Mouse (Mus musculus): ENCODE data around the gene Aph1a.
"Not testable (repeated sequence)": the region's sequence is repeated elsewhere in the genome, so short reads cannot be mapped to it uniquely, and the experiment has no call there.

Gene Aph1a

GRCm38 (mm10) chr3:95887596-95887995, 6.2 kb upstream of the Aph1a start:
- DNase-seq (ENCODE audit: low spot score in 2 of 2): no peak

DNA sequence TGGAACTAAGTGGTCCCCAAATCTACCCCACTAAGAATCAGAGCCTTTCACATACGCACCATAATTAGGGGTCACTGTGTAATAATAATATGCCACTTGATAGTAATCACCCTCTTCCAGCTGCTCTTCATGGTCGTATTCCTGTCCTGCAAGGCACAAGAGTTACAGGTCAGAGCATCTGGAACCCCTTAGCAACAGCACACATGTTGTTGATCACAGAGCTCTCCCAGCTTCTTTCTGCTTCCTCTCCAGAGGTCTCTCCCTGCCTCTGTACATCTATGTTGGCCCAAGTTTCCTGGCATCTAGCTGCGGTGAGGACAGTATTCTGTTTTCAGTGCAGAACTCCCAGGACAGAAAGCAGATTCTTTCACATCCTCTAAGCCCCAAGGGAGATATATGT, 4.1 kb upstream of the Aph1a start:
- DNase-seq (ENCODE audit: low spot score in 2 of 2): no peak

DNA sequence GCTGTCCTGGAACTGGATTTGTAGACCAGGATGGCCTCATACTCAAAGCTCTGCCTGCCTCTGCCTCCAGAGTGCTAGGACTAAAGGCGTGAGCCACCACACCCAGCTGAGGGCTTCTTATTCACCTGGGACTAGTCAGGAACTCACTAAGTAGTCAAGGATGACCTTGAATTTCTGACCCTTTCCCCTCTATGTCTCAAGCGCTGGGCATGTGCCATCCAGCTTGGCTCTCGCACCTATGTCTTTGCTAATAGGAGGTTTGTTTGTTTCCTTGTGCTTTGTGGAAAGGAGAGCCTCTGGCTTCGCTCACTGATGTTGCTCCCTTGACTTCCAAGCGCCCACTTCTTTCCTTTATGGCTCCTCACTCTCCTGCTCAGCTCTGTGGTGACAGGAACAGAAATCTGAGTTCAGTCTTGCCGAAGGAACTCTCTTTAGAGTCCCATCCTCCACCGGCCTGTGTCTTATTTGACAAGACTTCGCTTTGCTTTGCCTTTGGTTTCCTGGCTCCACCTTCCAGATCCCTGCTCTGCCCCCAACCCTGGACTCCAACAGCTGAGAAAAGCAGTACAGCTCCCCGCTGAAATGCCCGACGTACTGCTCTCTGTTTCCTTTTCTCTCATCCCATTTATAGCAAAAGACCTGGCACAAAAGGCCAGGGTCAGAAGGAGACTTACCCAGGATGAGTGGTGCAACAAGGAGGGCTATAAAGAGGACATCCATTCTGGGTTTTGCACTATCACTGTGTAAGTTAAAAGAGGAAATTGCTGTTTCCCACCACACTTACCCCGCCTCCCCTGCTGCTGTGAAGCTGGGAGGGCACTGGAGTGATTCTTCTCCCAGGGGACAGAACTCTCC, 2.3 kb upstream of the Aph1a start, which contains the start of gene BC028528:
Gene BC028528 (minus strand): TSS at position 795 of the 855 bp plus-strand sequence.
- no peak for DNase-seq (ENCODE audit: low spot score in 2 of 2)

GRCm38 (mm10) chr3:95892066-95893052, 1.4 kb upstream of the Aph1a start:
- DNase-seq (ENCODE audit: low spot score in 2 of 2): no peak

- no peak for DNase-seq (ENCODE audit: low spot score in 2 of 2)
Observed at GRCm38 (mm10) chr3:95893126-95893525, 643 bp upstream of the Aph1a start.

GRCm38 (mm10) chr3:95894317-95895160, 770 bp downstream of the Aph1a start:
- no peak for DNase-seq (ENCODE audit: low spot score in 2 of 2)

DNA sequence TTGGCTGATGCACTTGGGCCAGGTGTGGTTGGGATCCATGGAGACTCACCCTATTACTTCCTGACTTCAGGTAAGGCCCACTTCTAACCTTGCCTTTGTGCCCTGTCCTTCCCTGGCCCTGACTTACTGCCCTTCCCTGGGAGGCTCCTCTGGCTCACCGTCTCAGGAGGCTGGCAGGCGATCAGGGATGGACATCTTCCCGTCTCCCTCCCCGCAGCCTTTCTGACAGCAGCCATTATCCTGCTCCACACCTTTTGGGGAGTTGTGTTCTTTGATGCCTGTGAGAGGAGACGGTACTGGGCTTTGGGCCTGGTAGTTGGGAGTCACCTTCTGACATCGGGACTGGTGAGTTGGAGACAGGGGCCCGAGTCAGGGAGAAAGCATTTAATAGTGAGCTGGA, 1.7 kb downstream of the Aph1a start:
- not testable (repeated sequence) for DNase-seq (ENCODE audit: low spot score in 2 of 2)

DNA sequence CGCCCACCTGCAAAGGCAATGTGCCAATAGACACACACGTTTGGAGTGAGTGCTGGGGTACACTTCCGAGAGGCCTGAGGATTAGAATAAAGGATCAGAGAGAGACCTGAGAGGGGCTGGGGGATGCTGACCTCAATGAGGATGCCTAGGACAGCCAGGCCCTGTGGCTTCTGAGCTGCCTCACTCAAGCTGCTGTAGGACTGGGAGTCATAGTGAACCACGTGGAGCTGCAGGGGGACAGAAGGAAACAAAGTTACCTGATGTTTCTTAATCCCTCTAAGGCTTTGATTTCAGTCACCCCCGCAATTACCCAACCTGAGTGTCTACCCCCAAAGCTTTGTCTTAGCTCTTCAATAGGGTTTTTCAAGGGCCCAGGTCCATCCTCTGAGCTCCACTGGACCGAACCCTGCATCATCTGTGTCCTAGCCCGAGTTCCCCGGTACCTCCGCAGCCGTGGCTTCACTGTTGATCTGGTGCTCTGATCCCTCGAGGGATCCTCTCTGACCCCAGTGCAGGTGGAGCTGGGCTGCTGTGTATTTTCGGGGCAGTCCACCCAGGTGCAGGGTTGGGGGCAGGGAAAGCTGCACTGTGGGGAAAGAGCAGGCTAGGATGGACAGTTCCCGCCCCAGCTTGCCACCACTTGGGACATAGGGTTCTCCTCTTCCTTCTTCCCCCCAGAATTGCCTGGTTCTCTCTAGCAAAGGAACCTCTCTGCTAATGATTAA, 6.2 kb downstream of the Aph1a start:
- DNase-seq (ENCODE audit: low spot score in 2 of 2): no peak

DNA sequence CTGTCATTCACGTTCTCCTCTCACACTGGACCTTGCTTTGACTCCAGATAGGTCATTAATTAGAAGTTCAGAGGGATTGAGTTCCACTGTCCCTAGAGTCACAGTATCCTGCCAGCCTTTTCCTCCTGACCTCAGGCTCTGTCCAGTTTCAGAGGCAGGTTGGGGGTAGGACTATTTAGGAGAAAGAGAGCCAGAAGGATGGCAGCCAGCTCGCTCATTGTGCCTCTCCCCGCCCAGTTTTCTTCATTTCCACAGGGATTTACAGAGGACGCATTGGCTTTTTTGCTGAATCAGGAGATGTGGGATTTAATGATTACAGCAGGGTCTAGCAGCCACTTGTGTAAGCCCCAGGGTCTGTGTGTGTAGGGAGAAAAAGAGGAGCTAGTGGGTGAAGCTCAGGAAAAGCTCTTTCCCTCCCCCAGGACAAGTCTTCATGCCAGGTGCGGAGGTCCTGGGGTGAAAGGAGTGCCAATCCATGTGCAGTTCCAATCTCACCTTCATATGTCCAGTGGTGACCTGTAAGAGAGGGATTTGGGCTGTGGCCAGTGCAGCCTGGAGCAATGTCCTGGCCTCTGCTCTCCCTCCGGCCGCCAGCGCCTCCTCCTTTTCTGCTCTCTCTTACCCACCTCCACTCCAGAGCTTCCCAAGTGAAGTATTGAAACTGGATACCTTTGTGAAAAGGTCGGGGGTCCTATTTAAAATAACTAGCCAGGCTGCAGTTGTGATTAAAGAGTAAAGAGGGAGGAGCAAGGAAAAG, 8.0 kb downstream of the Aph1a start:
- no peak for DNase-seq (ENCODE audit: low spot score in 2 of 2)

- DNase-seq (ENCODE audit: low spot score in 2 of 2): no peak
Observed at GRCm38 (mm10) chr3:95902373-95902625, 8.5 kb downstream of the Aph1a start.

- DNase-seq (ENCODE audit: low spot score in 2 of 2): no peak
Observed at GRCm38 (mm10) chr3:95902643-95903042, 8.9 kb downstream of the Aph1a start.

- DNase-seq (ENCODE audit: low spot score in 2 of 2): no peak
Observed at GRCm38 (mm10) chr3:95903753-95904502, 10.2 kb downstream of the Aph1a start.

- DNase-seq (ENCODE audit: low spot score in 2 of 2): no peak
Observed at GRCm38 (mm10) chr3:95904568-95904967, 10.8 kb downstream of the Aph1a start, which contains the start of gene Car14. TSS of gene Car14 (minus strand) at chr3:95904691.

DNA sequence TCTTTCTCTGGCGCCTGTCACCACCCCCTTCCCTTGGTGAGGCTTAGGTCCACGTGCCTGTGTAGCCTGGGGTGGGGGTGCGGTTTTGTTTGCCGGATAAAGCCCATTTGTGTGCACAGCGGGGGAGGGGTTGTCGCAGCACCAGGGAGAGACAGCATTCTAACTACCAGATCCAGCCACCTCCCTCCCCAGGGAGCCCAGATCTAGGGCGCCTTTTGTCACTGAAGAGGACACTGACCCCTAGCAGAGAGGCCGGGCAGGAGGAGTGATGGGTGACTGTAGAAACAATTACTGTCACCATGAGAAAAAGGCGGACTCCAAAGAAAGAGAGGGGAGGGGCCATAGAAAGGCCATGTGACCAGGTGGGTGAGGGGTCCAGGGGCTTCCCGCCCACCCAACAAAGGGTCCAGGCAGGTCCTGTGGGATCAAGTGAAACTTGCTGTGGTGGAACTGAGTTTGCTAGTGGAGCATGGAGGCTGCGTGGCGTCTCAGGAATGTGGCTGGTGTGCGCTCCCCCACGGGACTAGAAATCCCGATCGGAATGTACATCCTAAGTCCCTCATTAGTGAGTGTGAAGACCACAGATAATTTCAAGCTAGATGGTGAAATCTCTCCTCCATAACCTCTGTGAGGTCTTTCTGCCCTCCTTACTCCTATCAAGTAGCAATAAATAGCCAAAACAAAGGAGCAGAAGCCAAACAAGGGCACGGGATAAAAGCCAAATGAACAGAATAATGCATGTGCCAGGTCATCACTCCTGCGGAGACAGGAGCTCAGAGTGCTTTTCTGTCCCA, 11.6 kb downstream of the Aph1a start:
- DNase-seq (ENCODE audit: low spot score in 2 of 2): peak in 1 of 2 experiments; percentile 68

DNA sequence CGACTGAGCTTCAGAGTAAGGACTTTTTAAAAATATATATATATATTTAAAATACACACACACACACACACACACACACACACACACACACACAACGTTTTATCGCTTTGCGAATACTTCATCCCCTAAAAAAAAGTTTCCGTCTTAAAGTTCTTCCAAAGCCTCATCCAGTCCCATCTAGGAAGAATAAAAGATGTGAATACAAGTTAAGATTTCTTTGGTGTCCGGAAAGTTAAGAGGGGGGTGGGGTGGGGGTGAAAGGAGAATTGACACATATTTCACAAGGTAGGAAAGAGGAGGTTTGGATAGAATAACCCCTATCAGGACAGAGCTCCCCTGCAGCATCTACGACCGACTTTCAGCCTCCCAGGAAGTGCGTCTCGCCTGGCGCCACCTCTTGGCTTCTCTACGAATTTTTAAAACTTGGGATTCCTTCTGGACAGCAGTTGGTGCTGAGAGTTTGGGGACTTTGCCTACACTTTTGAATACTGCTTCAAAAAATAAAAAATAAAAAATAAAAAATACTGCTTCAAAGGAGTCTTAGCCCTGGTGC, 12.2 kb downstream of the Aph1a start:
- no peak for DNase-seq (ENCODE audit: low spot score in 2 of 2)

GRCm38 (mm10) chr3:95906860-95907259, 13.1 kb downstream of the Aph1a start:
- DNase-seq (ENCODE audit: low spot score in 2 of 2): no peak

DNA sequence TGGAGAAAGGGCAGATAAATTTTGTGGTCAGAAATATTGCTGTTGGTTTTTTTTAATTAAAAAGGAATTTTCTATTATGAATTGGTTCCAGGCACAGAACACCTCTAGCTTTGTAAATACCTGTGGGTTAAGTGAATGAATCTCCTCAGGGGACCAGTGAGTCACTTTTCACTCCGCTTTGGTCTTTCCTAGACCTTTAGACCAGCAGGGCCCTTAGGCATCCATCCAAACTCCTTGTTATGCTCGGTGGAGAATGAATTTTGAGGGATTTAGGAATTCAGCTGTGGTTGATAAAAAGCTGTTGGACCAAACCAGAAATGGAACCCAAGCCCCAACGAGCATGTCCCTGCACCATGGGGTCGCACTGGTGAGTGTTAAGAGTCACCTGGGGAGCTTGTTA, 13.8 kb downstream of the Aph1a start:
- DNase-seq (ENCODE audit: low spot score in 2 of 2): no peak

GRCm38 (mm10) chr3:95914706-95915105, 20.9 kb downstream of the Aph1a start:
- no peak for DNase-seq (ENCODE audit: low spot score in 2 of 2)

All from left cerebral cortex, adult 9 months (tissue).